Mouse (Mus musculus) adrenal gland (tissue): Measurements from ENCODE around the gene Srms.

ENCODE experiments used
- intact Hi-C: fragments of 180-260 bp; cut with DNase I; formaldehyde crosslinking; loops from one replicate; pipeline ENCODE4 v1.15.1; 2025
- long read RNA-seq, 2 experiments: library from polyadenylated mRNA; unstranded; transcript quantifications; one replicate each; pipeline ENCODE4 v2.0.0; 2020; ENCODE audit warnings: borderline replicate concordance in 1 of 2; ENCODE audit not compliant: insufficient replicate concordance in 1 of 2

Gene Srms
- long read RNA-seq, experiment 1, partial matches to known transcripts, result 1 of 1 reads
- long read RNA-seq, experiment 1, other reads (novel, unspliced or antisense), result 0 of 1 reads
- long read RNA-seq, experiment 2, partial matches to known transcripts, result 1 of 1 reads
- long read RNA-seq, experiment 2, other reads (novel, unspliced or antisense), result 0 of 1 reads

GRCm38 (mm10) chr2:181213021-181213445 is at the start of gene Srms:
TSS of gene Srms (minus strand) at chr2:181213185.
- intact Hi-C loops, result no loop called here

GRCm38 (mm10) chr2:181253248-181253647 is 40.3 kb upstream of the Srms start:
- intact Hi-C loops, result no loop called here

GRCm38 (mm10) chr2:181251841-181252240 is 38.9 kb upstream of the Srms start:
- intact Hi-C loops, result no loop called here

- intact Hi-C loops, result no loop called here
These were observed 36.2 kb upstream of the Srms start for GRCm38 (mm10) chr2:181249217-181249616.

DNA sequence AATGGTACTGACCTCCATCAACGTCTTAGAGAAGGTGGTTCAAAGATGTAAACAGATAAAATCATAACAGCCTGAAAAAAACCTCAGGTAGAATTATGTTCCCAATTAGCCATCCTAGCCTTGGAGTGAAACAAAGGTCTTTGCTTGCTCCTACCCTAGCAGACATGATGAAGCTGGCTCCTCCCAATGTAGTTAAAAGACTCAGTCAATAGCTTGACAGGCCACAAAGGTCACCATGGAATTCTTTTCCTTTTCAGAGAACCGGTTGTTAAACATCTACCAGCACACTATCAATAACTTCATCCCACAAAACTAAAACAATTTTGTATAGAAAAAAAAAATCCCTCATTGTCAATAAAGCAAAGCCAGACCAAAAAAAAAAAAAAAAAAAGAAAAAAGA is 32.0 kb upstream of the Srms start:
- intact Hi-C loops, result no loop called here

- intact Hi-C loops, result loop anchor here (5.0 kb wide), 1 partner anchor 57 kb away; the partner anchor contains the start of gene Ppdpf
These were observed 30.9 kb upstream of the Srms start for GRCm38 (mm10) chr2:181243706-181244394.

- intact Hi-C loops, result loop anchor here (5.0 kb wide), 1 partner anchor 55 kb away; the partner anchor contains the start of gene Ppdpf
These were observed 29.3 kb upstream of the Srms start for GRCm38 (mm10) chr2:181242314-181242665.

DNA sequence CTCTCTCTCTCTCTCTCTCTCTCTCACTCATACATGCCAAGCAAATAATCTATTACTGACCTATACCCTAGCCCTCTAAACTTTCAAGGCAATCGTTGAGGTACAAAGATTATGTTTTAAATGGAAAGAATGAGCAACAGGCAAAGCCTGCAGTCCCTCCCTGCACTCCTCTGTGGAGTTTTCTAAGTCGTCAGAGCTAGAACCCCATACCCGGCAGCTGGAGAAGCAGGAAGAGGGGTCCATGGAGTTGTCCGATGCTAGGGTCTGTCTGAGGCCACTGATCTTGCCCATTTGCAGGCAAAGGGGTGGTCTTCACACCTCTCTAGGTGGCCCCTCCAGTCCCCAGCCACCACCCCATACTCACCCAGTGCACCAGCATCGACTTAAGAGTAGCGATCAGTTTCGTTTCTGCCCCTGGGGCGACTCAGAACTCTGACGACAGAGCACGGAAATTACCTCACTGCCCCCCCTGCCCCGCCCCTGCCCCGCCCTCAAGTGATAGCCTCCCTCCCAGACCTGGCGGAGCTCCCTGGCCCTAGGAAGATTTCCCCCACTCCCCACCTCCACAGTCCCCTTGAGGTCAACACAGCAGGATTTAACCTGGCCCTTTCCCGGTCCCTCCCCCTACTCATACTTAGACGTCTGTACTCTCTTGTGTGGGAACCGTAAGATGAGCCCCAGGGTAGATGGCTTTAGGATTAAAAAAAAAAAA is 28.8 kb upstream of the Srms start, which contains the start of gene Helz2:
Helz2 (minus strand) TSS at position 426 of the 712 bp plus-strand sequence.
- intact Hi-C loops, result loop anchor here (5.0 kb wide), 1 partner anchor 54 kb away; the partner anchor contains the start of gene Ppdpf

DNA sequence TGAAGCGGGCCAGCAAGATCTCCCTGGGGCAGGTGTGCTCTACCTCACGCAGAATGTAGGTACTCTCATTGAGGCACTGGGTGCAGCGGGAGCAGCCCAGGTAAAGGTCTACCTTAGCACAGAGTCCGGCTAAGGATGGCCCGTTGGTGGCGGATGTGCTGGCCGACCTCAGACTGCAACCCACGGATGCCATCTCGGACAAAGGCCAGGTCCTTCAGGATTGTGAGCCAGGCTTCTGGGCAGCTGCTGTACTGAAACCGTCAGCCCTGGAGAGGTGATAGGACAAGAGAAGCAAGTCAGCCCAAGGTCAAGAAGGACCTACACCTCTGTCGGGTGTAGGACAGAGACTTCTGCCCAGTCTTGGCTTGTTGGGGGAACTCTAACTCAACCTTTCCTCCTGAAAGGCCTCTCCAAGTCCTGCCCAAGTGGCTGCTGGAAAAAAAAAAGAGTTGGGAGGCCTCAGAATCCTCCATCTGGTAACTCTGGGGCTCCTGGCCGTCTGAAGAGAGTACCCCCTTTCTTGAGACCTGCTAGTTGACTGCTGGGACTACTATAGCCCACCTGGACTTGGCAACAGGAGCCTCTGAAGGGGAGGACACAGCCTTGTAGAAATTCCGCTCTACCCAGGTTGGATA is 27.9 kb upstream of the Srms start:
- intact Hi-C loops, result loop anchor here (5.0 kb wide), 1 partner anchor 54 kb away; the partner anchor contains the start of gene Ppdpf

DNA sequence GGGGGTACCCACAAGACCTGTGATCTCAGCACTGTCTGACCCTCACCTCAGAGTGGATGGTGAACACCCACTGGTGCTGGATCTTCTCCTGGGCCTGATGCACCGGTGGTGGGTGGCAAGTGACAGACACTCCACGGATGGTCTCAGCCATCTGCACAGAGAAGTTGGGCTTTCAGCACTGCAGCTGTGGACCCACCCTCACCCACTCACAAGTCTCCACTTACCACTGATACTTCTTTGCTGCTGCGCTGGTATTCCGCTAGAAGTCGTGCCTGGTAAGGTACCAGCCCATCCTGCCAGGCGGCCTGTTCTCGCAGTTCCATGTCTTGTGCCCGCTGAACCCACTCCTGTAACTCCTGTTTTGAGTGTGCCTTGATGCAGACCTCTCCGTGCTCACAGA is 26.3 kb upstream of the Srms start:
- intact Hi-C loops, result no loop called here

GRCm38 (mm10) chr2:181238861-181239260 is 25.9 kb upstream of the Srms start:
- intact Hi-C loops, result no loop called here

DNA sequence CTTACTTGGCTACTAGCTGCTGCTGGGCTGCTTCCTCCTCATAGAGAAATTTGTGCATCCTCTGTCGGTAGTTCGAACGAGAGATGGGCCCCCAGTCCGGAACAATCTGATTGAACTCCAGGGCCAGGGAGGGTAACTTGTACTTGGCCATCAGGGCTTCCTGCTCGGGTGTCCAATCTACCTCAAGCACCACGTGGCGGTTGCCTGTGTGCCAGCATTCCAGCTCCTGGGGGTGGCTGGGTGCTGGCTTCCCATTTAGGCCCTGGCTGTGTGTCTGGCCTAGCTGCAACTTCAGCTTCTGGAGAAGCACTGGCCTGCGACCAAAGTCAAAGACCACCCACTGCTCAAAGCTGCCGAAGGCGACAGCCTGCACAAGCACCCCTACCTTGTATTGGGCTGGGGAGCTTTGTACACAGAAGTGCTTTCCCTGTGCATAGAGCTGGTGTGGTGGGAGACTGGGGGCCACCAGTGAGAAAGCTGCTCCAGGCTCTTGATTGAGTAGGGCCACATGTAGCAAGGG is 25.2 kb upstream of the Srms start:
- intact Hi-C loops, result no loop called here

DNA sequence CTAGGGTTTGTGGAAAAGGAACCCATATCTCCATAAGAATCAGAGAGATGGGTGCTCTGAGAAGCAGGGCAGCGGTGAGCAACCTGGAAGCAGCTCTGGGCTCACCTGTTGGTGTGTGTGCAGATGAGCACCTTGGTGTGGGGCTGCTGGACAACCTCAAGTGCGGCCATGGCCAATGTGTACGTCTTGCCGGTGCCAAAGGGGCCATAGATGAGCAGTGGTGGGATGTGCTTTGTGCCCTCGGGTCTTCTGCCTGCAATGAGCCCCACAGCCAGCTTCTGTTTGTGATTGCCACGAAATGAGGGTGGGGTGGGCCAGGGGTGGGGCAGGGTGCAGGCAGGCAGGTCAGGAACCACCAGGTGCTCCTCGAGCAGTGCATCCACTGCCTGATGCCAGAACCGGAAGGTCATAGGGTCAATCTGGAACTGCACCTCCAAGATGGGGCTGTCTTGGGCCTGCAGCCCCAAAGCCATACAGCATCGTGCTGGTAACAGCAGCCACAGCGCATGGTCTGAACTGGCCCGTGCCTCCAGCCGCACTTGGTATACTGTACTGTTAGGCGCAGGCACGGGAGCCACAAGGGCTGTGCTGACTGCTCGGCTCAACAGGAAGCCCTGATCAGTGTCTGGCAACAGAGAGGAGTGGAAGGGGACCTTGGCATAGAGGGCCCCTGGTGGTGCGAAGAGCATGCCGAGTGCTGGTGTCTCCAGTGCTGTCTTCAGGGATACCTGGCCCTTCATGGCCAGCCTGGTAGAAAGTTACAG is 24.4 kb upstream of the Srms start:
- intact Hi-C loops, result no loop called here

DNA sequence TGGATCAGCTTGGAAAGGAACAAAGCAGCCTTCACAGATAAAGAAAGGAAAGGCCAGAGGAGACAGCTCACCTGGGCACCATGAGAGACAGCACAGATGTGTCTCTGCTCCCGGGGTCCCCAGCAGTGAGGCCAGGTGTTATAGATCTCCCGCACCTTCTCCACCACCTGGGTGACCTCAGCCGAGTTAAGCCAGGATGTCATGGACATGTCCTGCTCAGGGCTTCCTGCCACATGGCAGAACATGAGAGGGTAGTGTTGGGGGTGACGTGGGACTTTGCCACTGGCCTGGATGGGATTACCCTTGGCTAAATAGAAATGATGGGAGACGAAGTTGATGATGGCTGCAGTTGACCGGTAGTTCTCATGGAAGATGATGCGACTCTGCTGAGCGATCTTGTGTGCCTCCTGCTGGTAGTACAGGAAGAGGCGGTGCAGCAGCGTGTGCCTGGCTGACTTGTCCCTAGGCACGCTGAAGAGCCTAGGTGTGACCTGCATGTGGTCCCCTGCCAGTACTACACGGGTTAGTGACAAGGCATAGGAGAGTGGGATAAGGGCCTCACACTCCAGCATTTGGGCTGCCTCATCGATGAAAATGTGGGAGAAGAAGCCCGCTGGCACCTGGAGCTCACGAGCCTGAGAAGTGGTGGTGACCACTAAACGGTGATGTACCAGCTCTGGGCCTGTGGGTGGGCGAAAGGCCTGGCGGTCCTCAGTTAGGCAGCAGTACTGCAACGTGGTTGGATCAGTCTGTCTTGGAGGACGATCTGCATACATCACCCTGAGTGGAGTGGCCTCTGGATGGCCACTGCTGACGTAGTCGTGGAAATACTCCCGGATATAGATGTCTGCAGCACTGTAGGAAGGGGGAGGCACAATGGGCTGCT is 22.9 kb upstream of the Srms start:
- intact Hi-C loops, result no loop called here

DNA sequence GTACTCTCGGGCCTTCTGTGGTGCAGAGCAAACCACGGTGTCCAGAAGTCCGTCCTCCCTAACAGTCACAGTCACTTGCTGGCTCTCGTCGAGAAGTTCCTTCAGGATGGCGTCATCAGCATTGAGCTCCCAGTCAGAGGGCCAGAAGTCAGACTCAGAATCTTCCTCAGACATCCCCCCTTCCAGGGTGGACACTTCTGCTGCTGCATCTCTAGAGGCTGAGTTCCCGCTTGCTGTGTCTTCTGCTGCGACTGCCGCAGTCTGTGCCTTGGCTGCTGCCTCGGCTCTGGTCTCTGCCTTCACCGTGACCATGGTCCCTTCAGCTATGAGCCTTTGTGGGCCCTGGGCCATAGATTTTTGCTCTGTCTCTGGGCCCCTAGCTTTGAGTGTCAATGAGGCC is 21.7 kb upstream of the Srms start:
- intact Hi-C loops, result no loop called here

DNA sequence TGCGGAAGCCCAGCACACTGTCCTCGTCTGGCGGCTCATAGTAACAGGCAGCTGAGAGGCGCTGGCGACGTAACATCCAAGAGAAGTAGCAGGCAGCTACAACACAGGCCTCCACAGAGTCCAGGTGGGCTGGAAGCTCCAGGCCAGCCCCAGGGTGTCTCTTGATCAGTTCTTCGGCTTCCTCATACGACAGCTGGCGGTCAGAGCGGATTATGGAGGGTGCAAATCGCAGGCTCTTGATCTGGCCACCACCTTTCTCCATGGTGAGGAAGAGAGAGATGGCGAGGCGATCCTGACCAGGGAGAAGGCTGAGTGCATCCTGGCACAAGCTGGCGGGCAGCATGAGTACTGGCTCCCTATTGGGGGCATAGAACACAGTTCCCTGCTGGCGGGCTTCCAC is 20.5 kb upstream of the Srms start:
- intact Hi-C loops, result no loop called here

- intact Hi-C loops, result no loop called here
These were observed 18.2 kb upstream of the Srms start for GRCm38 (mm10) chr2:181231171-181231570.

DNA sequence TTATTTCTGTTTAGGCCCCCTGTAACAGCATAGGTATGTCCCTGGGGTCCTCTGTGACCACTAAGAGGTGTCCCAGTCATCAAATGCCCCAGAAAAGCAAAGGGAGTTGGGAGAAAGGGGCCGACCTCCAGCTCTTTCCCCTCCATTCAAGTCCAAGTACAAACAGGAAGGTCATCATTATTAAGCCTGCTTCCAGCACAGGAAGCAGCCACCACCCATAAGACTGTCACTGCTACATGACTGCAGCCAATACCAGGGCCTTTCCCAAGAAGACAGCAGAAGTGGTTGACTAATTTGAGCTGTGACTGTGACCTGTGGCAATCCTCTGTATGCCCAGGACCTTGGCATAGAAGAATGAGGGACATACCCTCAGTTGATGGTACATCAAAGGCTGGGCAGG is 15.3 kb upstream of the Srms start:
- intact Hi-C loops, result no loop called here

GRCm38 (mm10) chr2:181227122-181227521 is 14.1 kb upstream of the Srms start:
- intact Hi-C loops, result no loop called here

- intact Hi-C loops, result no loop called here
These were observed 12.0 kb upstream of the Srms start for GRCm38 (mm10) chr2:181224994-181225393.
